Mouse (Mus musculus) lung, adult 2 months (tissue): Measurements from ENCODE around the gene Plcxd2. TPM values are rescaled to one million over a fixed set of nuclear protein-coding genes. Genes with fewer than 3 reads are reported as not detected.
A peak's percentile ranks its signal among the peaks of the same experiment; 100 is the strongest.

ENCODE experiments used
- DNase-seq: peaks from one replicate; pipeline ENCODE4 v3.0.0; 2022
- H3K4me1 ChIP-seq: fragments of 200-500 bp; 2 replicates; pipeline ENCODE4 v1.6.1; 2011; ENCODE audit warnings: low read length; ENCODE audit not compliant: control insufficient read depth, insufficient read depth
- H3K4me3 ChIP-seq: fragments of 200-500 bp; replicated peaks from 2 replicates; pipeline ENCODE3; 2011; ENCODE audit warnings: low read depth, mild to moderate bottlenecking, control low read depth, low read length; ENCODE audit errors: extremely low read depth
- CTCF ChIP-seq: fragments of 200-500 bp; IDR thresholded peaks from 2 replicates; pipeline ENCODE4 v1.5.1; 2011; ENCODE audit warnings: mild to moderate bottlenecking, low read length, control low read depth; ENCODE audit not compliant: insufficient read depth
- POLR2A ChIP-seq: fragments of 200-500 bp; IDR thresholded peaks from 2 replicates; pipeline ENCODE4 v1.6.1; 2011; ENCODE audit warnings: low read depth, mild to moderate bottlenecking, control low read depth, low read length, borderline replicate concordance; ENCODE audit errors: extremely low read depth
- WGBS: fragments of 180-500 bp; shearing (Covaris S2); methylation state at CpG from one replicate; pipeline ENCODE4 v1.1.7; 2018; 5-methylcytosine and 5-hydroxymethylcytosine counted together
- polyA plus RNA-seq: library from polyadenylated mRNA; depleted of rRNA; stranded (reverse); fragments of >200 nt; gene quantifications from 2 replicates; pipeline ENCODE4 v1.2.3, GENCODE M21; 2012

Gene Plcxd2
- polyA plus RNA-seq, 1 experiment: 0.84 TPM

- 54% methylated on average over 11 of the region's 11 CpGs for WGBS
- DNase-seq: no peak
- Histone ChIP-seq H3K4me1 (peaks cover 2% of the 10 kb centered on the region; the same call in 1 of the 2 replicates), H3K4me3 (no peak overlapping the region)
- no peak for TF ChIP-seq POLR2A
- no peak for TF ChIP-seq CTCF
Measured at GRCm38 (mm10) chr16:45945174-45945631, 64.8 kb downstream of the Plcxd2 start.

- WGBS: 69% methylated on average over 8 of the region's 8 CpGs
Measured at GRCm38 (mm10) chr16:45942169-45942891, 67.7 kb downstream of the Plcxd2 start.

GRCm38 (mm10) chr16:45940701-45941100, 69.3 kb downstream of the Plcxd2 start:
- TF ChIP-seq CTCF: no peak
- no peak for TF ChIP-seq POLR2A
- Histone ChIP-seq H3K4me3 (no peak overlapping the region), H3K4me1 (peaks cover 2% of the 10 kb centered on the region; the same call in 1 of the 2 replicates)
- DNase-seq: no peak
- 91% methylated on average over 2 of the region's 2 CpGs for WGBS

More at GRCm38 (mm10) chr16:45942169-45942891, 67.7 kb downstream of the Plcxd2 start:
- H3K4me1 ChIP-seq: peaks cover 2% of the 10 kb centered on the region; the same call in 1 of the 2 replicates
- no peak for DNase-seq
- H3K4me3 ChIP-seq: no peak overlapping the region
- TF ChIP-seq CTCF (no peak), POLR2A (no peak)

- 0 out of 2 replicates have a peak, but pooled peaks have one; percentile 11 for TF ChIP-seq CTCF
- no peak for TF ChIP-seq POLR2A
- no peak for DNase-seq
- 96% methylated on average over 3 of the region's 3 CpGs for WGBS
- Histone ChIP-seq H3K4me3 (no peak overlapping the region), H3K4me1 (no peaks in the 10 kb centered on the region)
Measured at GRCm38 (mm10) chr16:45939436-45939835, 70.6 kb downstream of the Plcxd2 start.

GRCm38 (mm10) chr16:45937381-45937780, 72.6 kb downstream of the Plcxd2 start:
- H3K4me1 ChIP-seq: no peaks in the 10 kb centered on the region
- 51% methylated on average over 2 of the region's 2 CpGs for WGBS
- no peak overlapping the region for H3K4me3 ChIP-seq
- TF ChIP-seq POLR2A: no peak
- no peak for TF ChIP-seq CTCF
- no peak for DNase-seq

- TF ChIP-seq POLR2A (no peak), CTCF (no peak)
- H3K4me1 ChIP-seq: no peaks in the 10 kb centered on the region
- H3K4me3 ChIP-seq: no peak overlapping the region
- no peak for DNase-seq
- WGBS: 78% methylated on average over 2 of the region's 2 CpGs
Measured at GRCm38 (mm10) chr16:45936521-45936920, 73.5 kb downstream of the Plcxd2 start.

- H3K4me1 ChIP-seq: no peaks in the 10 kb centered on the region
- 63% methylated on average over 3 of the region's 3 CpGs for WGBS
- DNase-seq: no peak
- no peak overlapping the region for H3K4me3 ChIP-seq
- TF ChIP-seq POLR2A (no peak), CTCF (no peak)
Measured at GRCm38 (mm10) chr16:45935956-45936483, 74.0 kb downstream of the Plcxd2 start.

- TF ChIP-seq CTCF: no peak
- TF ChIP-seq POLR2A: no peak
Measured at GRCm38 (mm10) chr16:45934721-45935407, 75.2 kb downstream of the Plcxd2 start.

GRCm38 (mm10) chr16:45930308-45930707, 79.7 kb downstream of the Plcxd2 start:
- Histone ChIP-seq H3K4me1 (peaks cover 3% of the 10 kb centered on the region; the same call in 1 of the 2 replicates), H3K4me3 (no peak overlapping the region)
- 61% methylated on average over 3 of the region's 3 CpGs for WGBS
- no peak for DNase-seq
- TF ChIP-seq POLR2A: no peak
- TF ChIP-seq CTCF: no peak

More at GRCm38 (mm10) chr16:45934721-45935407, 75.2 kb downstream of the Plcxd2 start:
- DNase-seq: no peak
- 61% methylated on average over 2 of the region's 2 CpGs for WGBS
- Histone ChIP-seq H3K4me3 (no peak overlapping the region), H3K4me1 (0 out of 2 replicates have a peak, but pooled peaks cover 3% of the 10 kb centered on the region)
